Mouse (Mus musculus) neutrophil, adult 59 days (primary cell): ENCODE data around the gene Ift80. TPM values are rescaled to one million over a fixed set of nuclear protein-coding genes. Genes with fewer than 3 reads are reported as not detected.

Experiments
- total RNA-seq, 2 experiments: library from RNA; stranded (reverse); gene quantifications; 1 replicate in 1 of 2; 2 replicates in 1 of 2; pipeline ENCODE4 v1.2.4; 2023

The Ift80 gene
- total RNA-seq, result 10 to 100 TPM; 11.3 to 14.0 TPM

DNA sequence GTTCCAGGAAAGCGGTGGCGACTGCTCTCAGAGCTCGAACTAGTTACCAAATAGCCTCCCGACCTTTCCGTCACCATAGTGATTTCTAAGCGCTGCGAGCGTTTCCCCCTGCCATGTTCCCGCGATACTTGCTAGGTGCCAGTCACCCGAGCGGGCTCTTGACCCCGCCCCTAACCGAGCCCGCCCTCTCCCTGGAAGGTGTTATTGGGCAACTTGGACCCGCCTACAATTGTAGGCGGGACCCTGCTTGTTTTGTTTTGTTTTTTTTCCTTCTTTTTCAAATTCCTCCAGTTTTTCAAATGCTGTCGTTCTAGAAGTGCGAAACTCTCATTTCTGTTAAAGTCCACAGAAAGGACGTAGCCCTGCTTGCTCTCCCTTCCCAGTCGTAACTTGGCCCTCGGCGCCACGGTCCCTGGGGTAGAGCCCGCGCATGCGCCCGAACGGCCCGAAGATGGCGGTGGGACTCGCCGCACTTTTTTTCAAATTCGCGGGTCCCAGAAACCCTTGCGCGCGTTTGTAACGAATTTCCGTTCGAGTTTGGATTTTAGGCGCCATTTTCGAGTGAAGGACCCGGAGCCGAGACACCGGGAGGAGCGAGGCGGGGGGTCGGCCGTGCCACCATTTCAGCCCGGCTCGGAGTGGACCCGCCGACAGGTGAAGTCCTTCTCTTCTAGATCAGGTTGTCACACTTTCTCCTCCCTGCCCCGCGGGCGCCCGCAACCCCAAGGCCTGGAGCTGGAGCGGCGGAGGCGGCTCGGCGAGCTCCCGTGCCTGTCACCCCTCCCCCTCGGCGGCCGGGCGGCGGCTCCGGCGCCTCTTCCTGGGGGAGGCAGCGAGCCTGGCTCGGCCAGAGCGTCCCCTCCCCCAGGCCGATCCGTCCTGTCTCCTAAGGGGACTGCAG lies at the start of gene Ift80, which contains the start of gene Smc4:
Ift80 (minus strand) TSS at position 134 of the 901 bp plus-strand sequence.
Smc4 (plus strand) TSS at position 302 of the 901 bp plus-strand sequence.

DNA sequence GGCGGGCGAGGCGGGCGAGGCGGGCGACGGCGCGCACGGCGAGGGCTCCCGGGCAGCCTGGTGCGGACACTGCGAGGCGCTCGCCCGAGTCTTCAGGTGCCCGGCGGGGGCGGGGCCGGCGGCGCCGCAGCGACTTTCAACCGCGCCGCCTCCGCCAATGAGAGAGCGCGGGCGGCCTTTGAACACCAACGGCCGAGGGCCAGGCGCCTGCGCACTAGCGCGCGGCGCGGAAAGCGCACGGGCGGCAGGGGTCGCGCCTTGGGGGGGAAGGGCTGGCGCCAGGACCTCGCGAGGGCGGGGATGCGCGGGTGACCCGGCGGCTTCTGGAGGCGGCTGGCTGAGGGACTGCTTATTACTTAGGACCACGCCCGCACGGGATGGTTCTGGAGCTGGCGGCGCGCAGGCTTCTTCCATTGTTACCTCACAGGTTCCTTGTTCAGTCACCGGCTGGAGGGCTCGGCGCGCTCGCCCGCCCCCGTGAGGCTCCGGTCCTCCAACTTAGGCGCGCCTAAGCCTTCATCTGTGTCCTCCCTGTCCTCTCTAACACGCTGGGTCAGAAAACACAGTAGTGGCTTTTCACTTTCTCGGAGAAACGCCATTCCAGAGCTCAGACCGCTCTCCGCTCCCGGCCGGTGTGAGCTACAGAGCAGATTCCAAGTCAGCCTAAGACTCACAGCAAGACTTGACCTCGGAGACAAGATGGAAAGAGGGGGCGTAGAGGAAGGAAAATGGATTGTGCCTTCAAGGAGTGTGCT lies 40.5 kb upstream of the Ift80 start, which contains the start of gene Trim59:
Trim59 (minus strand) TSS at position 111 of the 755 bp plus-strand sequence.

DNA sequence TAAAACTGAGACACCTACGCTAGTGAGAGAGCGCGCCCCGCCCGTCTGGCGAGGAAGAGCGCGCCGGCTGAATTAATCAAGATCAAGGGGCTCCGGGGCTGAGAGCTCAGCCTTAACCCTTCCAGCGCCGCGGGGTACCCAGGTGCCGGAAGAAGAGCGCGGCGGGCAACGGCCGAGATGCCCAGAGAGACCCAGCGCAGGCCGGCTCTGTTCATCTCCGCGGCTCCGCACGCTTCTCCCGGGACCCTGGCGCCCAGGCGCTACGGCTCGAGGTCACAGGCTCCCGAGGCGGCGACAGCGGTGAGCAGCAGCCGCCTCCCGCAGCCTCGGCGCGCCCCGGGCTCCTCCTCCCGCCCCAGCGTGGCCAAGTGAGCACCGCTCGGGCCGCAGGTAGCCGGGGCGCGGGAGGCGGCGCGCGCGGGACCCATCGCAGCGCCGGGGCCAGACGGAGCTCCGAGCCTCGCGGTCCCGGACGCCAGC lies 135.1 kb downstream of the Ift80 start, which contains the start of gene 1110032F04Rik:
1110032F04Rik (plus strand) TSS at position 376 of the 480 bp plus-strand sequence.

Other genes starting within 250 kb of the Ift80 start
- gene 1110032F04Rik, start 135.0 kb downstream of the Ift80 start, total RNA-seq, result not detected
- gene Smc4, start 168 bp upstream of the Ift80 start, total RNA-seq, result 100 to 1,000 TPM; 136 to 143 TPM
- 10 to 100 TPM; 28.6 to 31.3 TPM for gene Trim59, start 40.2 kb upstream of the Ift80 start, total RNA-seq
- gene Kpna4, start 122.5 kb upstream of the Ift80 start, total RNA-seq, result 100 to 1,000 TPM; 101 to 117 TPM
- gene Arl14, start 217.8 kb upstream of the Ift80 start, total RNA-seq, result under 1 TPM in 1 of 2 experiments, not detected in 1; 0.29 TPM